Mouse (Mus musculus) midbrain, embryonic 16.5 days (tissue): Measurements from ENCODE around the gene Ctsw. TPM values are rescaled to one million over a fixed set of nuclear protein-coding genes. Genes with fewer than 3 reads are reported as not detected.

Experiments used
- ATAC-seq: fragments of 200-750 bp; cut with Nextera tagmentation; 2 replicates; pipeline ENCODE4 v1.8.0; 2017; ENCODE audit warnings: moderate TSS enrichment
- H3K27ac ChIP-seq: fragments of 300-500 bp; sonication (generic); 2 replicates; pipeline ENCODE4 v1.5.1; 2014; ENCODE audit warnings: mild to moderate bottlenecking, low read length, mixed read lengths
- H3K27me3 ChIP-seq: fragments of 300-500 bp; sonication (generic); 2 replicates; pipeline ENCODE4 v1.6.1; 2014; ENCODE audit warnings: low read depth, low read length, mixed read lengths; ENCODE audit not compliant: control insufficient read depth, insufficient read depth
- H3K36me3 ChIP-seq: fragments of 300-500 bp; sonication (generic); 2 replicates; pipeline ENCODE4 v1.6.1; 2014; ENCODE audit warnings: mild to moderate bottlenecking, low read length, moderate library complexity, mixed read lengths; ENCODE audit not compliant: control insufficient read depth, insufficient read depth
- H3K4me1 ChIP-seq: fragments of 300-500 bp; sonication (generic); 2 replicates; pipeline ENCODE4 v1.6.1; 2014; ENCODE audit warnings: mild to moderate bottlenecking, low read length, mixed read lengths; ENCODE audit not compliant: control insufficient read depth, insufficient read depth
- H3K4me2 ChIP-seq: fragments of 300-500 bp; sonication (generic); 2 replicates; pipeline ENCODE4 v1.6.1; 2014; ENCODE audit warnings: mild to moderate bottlenecking, low read length, mixed read lengths
- H3K4me3 ChIP-seq: fragments of 300-500 bp; sonication (generic); 2 replicates; pipeline ENCODE4 v1.5.1; 2014; ENCODE audit warnings: low read depth, mild to moderate bottlenecking, low read length, moderate library complexity, mixed read lengths
- H3K9ac ChIP-seq: fragments of 300-500 bp; sonication (generic); 2 replicates; pipeline ENCODE4 v1.6.1; 2014; ENCODE audit warnings: low read depth, low read length, mixed read lengths
- H3K9me3 ChIP-seq: fragments of 300-500 bp; sonication (generic); replicated peaks from 2 replicates; pipeline ENCODE4 v1.6.1; 2014; ENCODE audit warnings: mild to moderate bottlenecking, low read length, mixed read lengths; ENCODE audit not compliant: control insufficient read depth, poor library complexity, severe bottlenecking
- WGBS: fragments of 180-500 bp; shearing (Covaris S2); extraction: QIAGEN DNeasy Blood & Tissue Kit; methylation state at CpG from one replicate; pipeline ENCODE4 v1.1.7; 2014; 5-methylcytosine and 5-hydroxymethylcytosine counted together
- polyA plus RNA-seq: library from polyadenylated mRNA; unstranded; fragments of >200 nt; fragmentation: Nextera tagmentation; extraction: Ambion mirVana; gene quantifications from 2 replicates; pipeline ENCODE4 v1.2.1, GENCODE M21; 2015

The Ctsw gene
- polyA plus RNA-seq, 1 experiment from 2014 or later, result 5.2 TPM

DNA sequence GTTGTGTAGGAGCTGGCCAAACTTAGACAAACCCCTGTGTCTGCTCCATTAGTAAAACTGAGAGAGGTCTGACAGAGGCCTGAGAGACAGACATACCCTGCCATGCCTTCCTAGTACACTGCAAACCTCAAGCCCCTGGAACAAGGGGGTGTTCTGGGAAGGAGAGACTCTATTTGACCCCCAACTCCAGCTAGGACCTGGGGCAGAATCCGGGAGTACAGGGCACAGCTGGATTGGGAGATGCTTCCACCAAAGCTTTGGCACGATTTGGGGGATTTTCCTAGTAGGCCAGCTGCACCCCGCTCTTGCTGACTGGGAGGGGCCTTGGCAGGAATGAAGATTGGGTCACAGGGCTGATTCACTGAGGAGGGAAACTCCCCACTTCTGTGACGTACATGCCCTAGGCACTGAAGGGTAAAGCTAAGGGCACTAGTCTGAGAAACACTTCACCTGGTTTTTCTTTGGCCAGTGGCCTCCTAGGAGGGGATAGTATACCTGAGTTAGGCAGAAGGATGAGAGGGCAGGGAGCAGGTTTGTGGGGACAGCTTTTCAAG, 36.3 kb downstream of the Ctsw start:
- Histone ChIP-seq H3K4me3 (no peak overlapping the region), H3K4me1 (peaks cover 8% of the 10 kb centered on the region; the same call in 1 of the 2 replicates), H3K9me3 (no peaks in the 10 kb centered on the region), H3K4me2 (no peak overlapping the region), H3K27me3 (no peaks in the 10 kb centered on the region), H3K27ac (no peak overlapping the region), H3K9ac (no peak overlapping the region), H3K36me3 (peaks cover 4% of the 10 kb centered on the region; the same call in 1 of the 2 replicates)
- WGBS, result 70% methylated on average over 4 of the region's 4 CpGs
- no peak for ATAC-seq

DNA sequence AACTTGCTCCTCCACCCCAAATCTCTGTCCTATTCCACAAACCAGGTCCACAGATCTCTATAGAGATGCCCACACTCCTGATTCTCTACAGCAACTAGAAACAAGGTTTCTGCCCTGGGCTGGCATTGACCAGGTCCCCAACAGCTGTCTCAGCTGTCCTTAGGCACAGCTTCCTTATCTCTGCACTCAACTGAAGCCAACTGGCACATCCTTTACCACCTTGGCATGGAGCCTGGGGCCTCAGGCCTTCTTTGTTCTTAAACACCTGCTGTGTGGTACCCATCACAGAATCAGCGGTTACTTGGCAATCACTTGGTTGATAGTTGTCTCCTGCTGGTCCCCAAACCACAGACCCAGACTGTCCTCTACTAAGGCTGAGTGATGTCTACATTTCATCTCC, 37.9 kb downstream of the Ctsw start:
- H3K4me3 ChIP-seq, result no peak overlapping the region
- 84% methylated on average over 1 of the region's 1 CpGs for WGBS

DNA sequence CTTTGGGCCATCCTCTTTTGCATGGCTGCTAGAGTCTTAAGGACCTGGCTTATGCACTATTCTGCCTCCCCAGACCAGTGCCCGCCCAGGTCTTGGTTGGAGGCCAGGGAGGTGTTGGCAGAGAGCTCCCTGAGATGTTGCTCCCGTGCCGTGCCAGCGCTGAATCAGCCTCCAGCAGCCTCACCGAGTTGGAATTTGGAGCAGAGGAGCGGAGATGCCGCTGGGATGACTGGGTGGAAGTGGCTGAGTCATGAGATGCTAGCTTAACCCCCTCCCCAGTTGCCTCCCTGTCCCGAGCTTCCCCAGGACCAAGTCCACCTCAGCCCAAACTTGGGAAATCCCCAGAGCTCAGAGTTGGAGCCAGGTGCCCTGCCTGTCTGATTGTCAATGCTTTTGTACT, 38.5 kb downstream of the Ctsw start:
- 65% methylated on average over 8 of the region's 8 CpGs for WGBS
- Histone ChIP-seq H3K9me3 (no peaks in the 10 kb centered on the region), H3K4me1 (peaks cover 23% of the 10 kb centered on the region), H3K36me3 (peaks cover 4% of the 10 kb centered on the region; the same call in 1 of the 2 replicates), H3K27me3 (no peaks in the 10 kb centered on the region), H3K4me3 (no peak overlapping the region), H3K4me2 (no peak overlapping the region), H3K27ac (no peak overlapping the region), H3K9ac (no peak overlapping the region)
- ATAC-seq, result no peak

More for the DNA sequence above, 37.9 kb downstream of the Ctsw start:
- Histone ChIP-seq H3K9ac (no peak overlapping the region), H3K9me3 (no peaks in the 10 kb centered on the region), H3K36me3 (peaks cover 4% of the 10 kb centered on the region; the same call in 1 of the 2 replicates), H3K27ac (no peak overlapping the region), H3K4me1 (peaks cover 23% of the 10 kb centered on the region), H3K4me2 (no peak overlapping the region), H3K27me3 (no peaks in the 10 kb centered on the region)
- ATAC-seq, result no peak

DNA sequence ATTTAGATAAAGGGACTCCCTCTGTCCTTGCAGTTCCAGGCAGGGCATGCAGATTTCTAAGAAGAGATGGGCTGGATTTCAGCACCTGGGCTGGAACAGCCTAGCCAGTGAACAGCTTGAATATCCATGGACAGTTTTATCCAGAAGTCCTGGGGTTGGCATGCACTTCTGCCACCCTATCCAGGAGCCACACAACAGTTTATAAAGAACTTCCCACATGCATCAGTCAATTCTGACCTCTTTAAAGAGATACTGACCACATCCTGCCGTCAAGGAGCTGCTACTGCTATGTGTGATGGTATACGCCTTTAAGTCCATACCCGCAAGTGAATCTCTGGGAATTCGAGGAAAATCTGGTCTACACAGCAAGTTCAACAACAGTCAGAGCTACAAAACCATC, 39.1 kb downstream of the Ctsw start:
- H3K36me3 ChIP-seq, result peaks cover 4% of the 10 kb centered on the region; the same call in 1 of the 2 replicates
- no peak overlapping the region for H3K9ac ChIP-seq
- H3K4me2 ChIP-seq, result no peak overlapping the region
- no peaks in the 10 kb centered on the region for H3K27me3 ChIP-seq
- no peak overlapping the region for H3K4me3 ChIP-seq
- no peak overlapping the region for H3K27ac ChIP-seq
- WGBS, result 87% methylated on average over 4 of the region's 4 CpGs
- no peaks in the 10 kb centered on the region for H3K9me3 ChIP-seq
- ATAC-seq, result no peak
- peaks cover 23% of the 10 kb centered on the region for H3K4me1 ChIP-seq

DNA sequence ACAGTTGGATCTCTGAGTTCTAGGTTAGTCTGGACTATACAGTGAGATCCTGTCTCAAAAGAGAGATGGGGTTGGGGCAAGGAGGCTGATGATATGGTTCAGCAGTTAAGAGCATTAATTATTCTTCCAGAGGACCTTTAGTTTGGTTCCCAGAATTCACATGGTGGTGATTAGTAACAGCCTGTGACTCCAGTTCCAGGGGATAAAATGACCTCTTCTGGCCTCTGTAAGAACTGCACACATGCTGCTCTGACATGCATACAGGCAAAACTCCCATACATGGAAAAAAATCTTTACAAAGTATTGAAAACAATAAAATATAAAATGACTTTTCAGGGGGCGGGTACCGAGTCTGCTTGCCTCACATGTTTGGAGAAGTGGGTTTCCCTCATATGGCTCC, 40.2 kb downstream of the Ctsw start:
- no peak overlapping the region for H3K4me2 ChIP-seq
- H3K27ac ChIP-seq, result no peak overlapping the region
- H3K36me3 ChIP-seq, result peaks cover 4% of the 10 kb centered on the region; the same call in 1 of the 2 replicates
- ATAC-seq, result no peak
- H3K4me1 ChIP-seq, result peaks cover 24% of the 10 kb centered on the region
- H3K9me3 ChIP-seq, result no peaks in the 10 kb centered on the region
- no peaks in the 10 kb centered on the region for H3K27me3 ChIP-seq
- no peak overlapping the region for H3K9ac ChIP-seq
- 90% methylated on average over 2 of the region's 2 CpGs for WGBS
- no peak overlapping the region for H3K4me3 ChIP-seq

DNA sequence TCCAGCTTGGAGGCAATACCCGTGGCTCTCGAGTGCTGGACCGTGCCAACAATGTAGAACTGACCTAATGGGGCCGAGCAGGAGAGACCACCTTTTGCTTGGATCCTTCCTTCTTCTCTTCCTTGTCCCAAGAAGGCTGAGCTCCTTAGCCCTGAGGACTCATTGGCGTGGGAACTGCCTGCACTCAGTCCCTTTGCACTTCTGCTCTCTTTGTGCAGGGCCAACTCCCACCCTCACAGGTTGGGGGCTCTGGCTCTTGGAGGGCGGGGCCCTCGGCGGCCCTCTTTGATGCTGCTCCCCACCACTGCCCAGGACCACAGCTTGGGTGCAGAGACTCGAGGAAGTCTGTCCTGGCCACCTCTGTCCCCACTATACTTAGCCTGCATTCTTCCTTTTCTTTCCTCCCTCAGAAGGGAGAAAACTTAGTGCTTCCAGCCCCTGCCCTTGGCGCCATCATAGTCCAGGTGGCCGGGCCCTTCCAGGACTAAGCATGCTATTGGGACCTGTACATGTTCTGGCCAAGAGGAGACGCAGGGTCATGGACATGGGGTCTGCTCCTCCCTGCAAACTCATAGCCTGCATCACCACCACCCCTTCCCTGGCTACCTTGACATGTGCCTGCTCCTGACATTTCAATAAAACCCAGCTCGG, 41.5 kb downstream of the Ctsw start:
- WGBS, result 92% methylated on average over 13 of the region's 13 CpGs
- H3K4me2 ChIP-seq, result peak overlapping the region; percentile 84; the same call in 1 of the 2 replicates

DNA sequence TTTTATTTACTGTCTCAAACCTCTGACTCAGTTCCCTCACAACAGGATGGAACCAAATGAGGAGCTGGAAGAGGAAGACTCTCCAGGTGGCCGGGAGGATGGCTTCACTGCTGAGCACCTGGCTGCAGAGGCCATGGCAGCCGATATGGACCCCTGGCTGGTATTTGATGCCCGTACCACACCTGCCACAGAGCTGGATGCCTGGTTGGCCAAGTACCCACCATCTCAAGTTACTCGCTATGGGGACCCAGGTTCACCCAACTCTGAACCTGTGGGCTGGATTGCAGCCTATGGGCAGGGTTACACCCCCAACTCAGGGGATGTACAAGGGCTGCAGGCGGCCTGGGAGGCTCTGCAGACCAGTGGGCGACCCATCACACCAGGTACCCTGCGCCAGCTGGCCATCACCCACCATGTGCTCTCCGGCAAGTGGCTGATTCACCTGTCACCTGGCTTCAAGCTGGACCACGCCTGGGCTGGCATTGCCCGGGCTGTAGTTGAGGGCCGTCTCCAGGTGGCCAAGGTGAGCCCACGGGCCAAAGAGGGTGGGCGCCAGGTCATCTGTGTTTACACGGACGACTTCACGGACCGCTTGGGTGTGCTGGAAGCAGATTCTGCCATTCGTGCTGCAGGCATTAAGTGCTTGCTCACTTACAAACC, 42.3 kb downstream of the Ctsw start:
- Histone ChIP-seq H3K27ac (peak overlapping the region; percentile 92), H3K9ac (peak overlapping the region; percentile 95), H3K4me2 (peak overlapping the region; percentile 84), H3K4me3 (peak overlapping the region; percentile 62), H3K27me3 (no peaks in the 10 kb centered on the region), H3K4me1 (peaks cover 32% of the 10 kb centered on the region), H3K9me3 (no peaks in the 10 kb centered on the region), H3K36me3 (peaks cover 9% of the 10 kb centered on the region; the same call in 1 of the 2 replicates)
- WGBS, result 90% methylated on average over 18 of the region's 18 CpGs
- ATAC-seq, result no peak

More for the DNA sequence above, 41.5 kb downstream of the Ctsw start:
- Histone ChIP-seq H3K9ac (peak overlapping the region; percentile 95; the same call in 1 of the 2 replicates), H3K9me3 (no peaks in the 10 kb centered on the region), H3K36me3 (peaks cover 8% of the 10 kb centered on the region; the same call in 1 of the 2 replicates), H3K4me1 (peaks cover 32% of the 10 kb centered on the region), H3K27ac (0 out of 2 replicates have a peak overlapping the region, but pooled peaks have one; percentile 10), H3K4me3 (no peak overlapping the region), H3K27me3 (no peaks in the 10 kb centered on the region)
- no peak for ATAC-seq

DNA sequence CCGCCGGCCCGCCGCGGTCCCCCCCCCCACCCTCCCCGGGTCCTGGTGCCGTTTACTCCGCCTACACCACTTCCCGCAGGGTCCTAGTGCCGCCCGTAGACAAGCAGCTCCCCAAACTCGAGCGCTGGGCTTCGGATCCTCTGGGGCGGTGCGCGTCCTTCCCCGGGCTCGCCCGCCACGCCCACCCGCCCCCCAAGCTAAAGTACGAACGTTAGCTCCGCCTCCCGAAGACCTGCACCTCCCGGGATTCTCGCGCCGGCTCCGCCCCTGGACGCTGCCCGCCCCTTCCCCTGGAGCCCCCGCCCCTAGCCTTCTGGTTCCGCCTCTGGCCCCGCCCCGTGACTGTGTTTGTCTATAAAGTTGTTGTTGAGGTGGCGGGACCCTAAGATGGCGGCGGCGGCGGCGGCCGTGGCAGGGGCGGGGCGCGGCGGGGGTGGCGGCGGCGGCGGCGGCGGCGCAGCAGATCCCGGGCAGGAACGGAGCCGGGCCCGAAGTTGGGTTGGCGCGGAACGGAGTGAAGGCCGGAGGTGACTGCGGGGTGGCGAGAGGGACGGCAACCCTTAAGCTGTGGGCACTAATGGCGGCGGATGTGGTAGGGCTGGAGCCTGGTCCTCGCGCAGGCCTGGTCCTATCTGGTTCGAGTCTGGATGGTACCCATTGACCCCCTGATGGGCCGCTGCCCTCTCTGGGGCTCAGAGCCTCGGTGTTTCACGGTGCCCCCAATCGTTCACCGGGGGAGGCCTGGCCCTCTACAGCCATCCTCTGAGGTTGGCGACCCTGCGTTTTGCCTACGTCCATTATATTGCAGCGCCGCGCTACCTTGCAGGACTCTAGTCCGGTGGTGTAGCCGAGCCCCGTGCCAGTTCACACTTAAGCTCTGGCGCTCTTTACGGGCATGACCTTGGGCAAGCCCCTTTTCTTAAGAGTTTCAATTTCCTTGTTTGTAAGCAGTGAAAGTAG, 43.2 kb downstream of the Ctsw start, which contains the start of the genes Drap1 and AI837181:
Gene Drap1 (minus strand): TSS at position 198 of the 960 bp plus-strand sequence.
Gene AI837181 (plus strand): TSS at position 363 of the 960 bp plus-strand sequence.
- ATAC-seq, result peak; percentile 91
- Histone ChIP-seq H3K9ac (peak within 1 kb of the TSS; percentile 95), H3K4me1 (peaks cover 32% of the 10 kb centered on the region), H3K4me2 (peak within 1 kb of the TSS; percentile 96), H3K36me3 (peaks cover 11% of the 10 kb centered on the region; the same call in 1 of the 2 replicates), H3K4me3 (peak within 1 kb of the TSS; percentile 62), H3K9me3 (no peaks in the 10 kb centered on the region), H3K27me3 (no peaks in the 10 kb centered on the region), H3K27ac (peak within 1 kb of the TSS; percentile 92)
- WGBS, result under 1% methylated on average over 70 of the region's 87 CpGs
